Mouse (Mus musculus): ENCODE results near the gene Ispd. TPM values are rescaled to one million over a fixed set of nuclear protein-coding genes. Genes with fewer than 3 reads are reported as not detected.
A peak's percentile ranks its signal among the peaks of the same experiment; 100 is the strongest.

The Ispd gene
- polyA plus RNA-seq, 1 experiment: 1.8 TPM

DNA sequence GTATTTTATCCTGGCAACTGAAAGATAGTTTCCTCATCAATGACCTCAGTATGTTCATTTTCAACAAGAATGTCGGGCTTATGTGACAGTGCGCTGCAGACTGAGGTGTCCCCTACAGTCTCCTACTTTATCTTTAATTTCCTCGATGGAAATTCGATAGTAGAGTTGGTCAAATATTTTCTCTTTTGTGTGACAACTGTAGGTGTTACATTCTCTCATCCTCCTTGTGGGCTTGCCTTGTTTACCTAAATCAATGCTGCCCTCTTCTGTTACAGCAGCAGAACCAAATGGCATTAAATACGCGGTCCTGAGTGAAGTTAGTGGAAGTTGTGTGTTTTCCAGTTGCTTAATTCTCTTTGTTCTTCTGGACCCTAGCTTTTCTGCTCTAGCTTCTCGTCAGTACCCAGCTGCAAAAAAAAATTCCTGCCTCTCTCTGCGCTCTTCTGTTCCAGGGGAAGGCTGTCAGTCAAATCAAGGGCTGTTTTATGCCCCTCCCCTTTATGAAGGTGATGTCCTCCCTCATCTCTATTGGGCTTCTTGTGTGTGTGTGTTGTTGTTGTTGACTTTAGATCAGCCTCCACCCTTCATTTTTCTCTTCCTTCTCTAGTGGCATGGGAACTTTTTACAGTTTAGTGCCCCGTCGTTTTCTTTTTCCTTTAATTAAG is 289.8 kb downstream of the Ispd start:
- TF ChIP-seq POLR2A (IDR thresholded peaks at IDR 0.05; ENCODE audit: borderline replicate concordance, extremely low read depth, low read depth, low read length): no peak
- TF ChIP-seq CTCF (IDR thresholded peaks at IDR 0.05; ENCODE audit: insufficient read depth, low read length): no peak
- Histone ChIP-seq H3K4me1 (ENCODE audit: control insufficient read depth, insufficient read depth, low read length) (no peaks in the 10 kb centered on the region), H3K4me3 (replicated peaks; ENCODE audit: extremely low read depth, low read depth, low read length) (no peak overlapping the region)
- no peak for DNase-seq
- 28% methylated on average over 10 of the region's 10 CpGs for WGBS

DNA sequence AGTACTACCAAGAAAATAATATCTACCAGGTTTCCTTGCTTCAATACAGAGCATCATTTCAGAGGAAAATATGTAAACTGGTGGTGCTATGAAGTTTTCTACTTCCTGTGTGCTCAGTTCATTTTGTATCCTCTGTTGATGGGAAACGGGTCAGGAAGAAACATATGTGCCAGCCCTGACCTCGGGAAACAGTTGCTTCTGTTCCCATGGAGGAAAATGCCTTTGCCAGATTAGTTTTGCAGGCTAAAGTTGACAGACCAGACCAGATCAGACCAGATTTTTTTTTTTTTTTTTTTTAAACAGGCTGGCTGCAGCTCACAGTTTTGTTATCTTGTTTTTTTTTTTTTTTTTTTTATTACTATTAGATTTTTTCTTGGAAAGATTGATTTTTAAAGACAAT is 293.2 kb downstream of the Ispd start:
- TF ChIP-seq CTCF (IDR thresholded peaks at IDR 0.05; ENCODE audit: insufficient read depth, low read length): no peak
- no peak for TF ChIP-seq POLR2A (IDR thresholded peaks at IDR 0.05; ENCODE audit: borderline replicate concordance, extremely low read depth, low read depth, low read length)
- 26% methylated on average over 2 of the region's 2 CpGs for WGBS
- H3K4me3 ChIP-seq (replicated peaks; ENCODE audit: extremely low read depth, low read depth, low read length): no peak overlapping the region
- no peaks in the 10 kb centered on the region for H3K4me1 ChIP-seq (ENCODE audit: control insufficient read depth, insufficient read depth, low read length)
- DNase-seq: no peak

GRCm38 (mm10) chr12:36678220-36678619 is 297.0 kb downstream of the Ispd start:
- no peaks in the 10 kb centered on the region for H3K4me1 ChIP-seq (ENCODE audit: control insufficient read depth, insufficient read depth, low read length)
- no peak for DNase-seq
- TF ChIP-seq POLR2A (IDR thresholded peaks at IDR 0.05; ENCODE audit: borderline replicate concordance, extremely low read depth, low read depth, low read length): no peak
- TF ChIP-seq CTCF (IDR thresholded peaks at IDR 0.05; ENCODE audit: insufficient read depth, low read length): no peak
- 91% methylated on average over 4 of the region's 4 CpGs for WGBS
- no peak overlapping the region for H3K4me3 ChIP-seq (replicated peaks; ENCODE audit: extremely low read depth, low read depth, low read length)

GRCm38 (mm10) chr12:36680883-36681505 is 299.7 kb downstream of the Ispd start:
- H3K4me1 ChIP-seq (ENCODE audit: control insufficient read depth, insufficient read depth, low read length): no peaks in the 10 kb centered on the region
- WGBS: 88% methylated on average over 2 of the region's 2 CpGs
- no peak for DNase-seq
- no peak overlapping the region for H3K4me3 ChIP-seq (replicated peaks; ENCODE audit: extremely low read depth, low read depth, low read length)
- TF ChIP-seq POLR2A (IDR thresholded peaks at IDR 0.05; ENCODE audit: borderline replicate concordance, extremely low read depth, low read depth, low read length): no peak
- TF ChIP-seq CTCF (IDR thresholded peaks at IDR 0.05; ENCODE audit: insufficient read depth, low read length): no peak

- no peak overlapping the region for H3K4me3 ChIP-seq (replicated peaks; ENCODE audit: extremely low read depth, low read depth, low read length)
- DNase-seq: no peak
- H3K4me1 ChIP-seq (ENCODE audit: control insufficient read depth, insufficient read depth, low read length): no peaks in the 10 kb centered on the region
- TF ChIP-seq POLR2A (IDR thresholded peaks at IDR 0.05; ENCODE audit: borderline replicate concordance, extremely low read depth, low read depth, low read length) (no peak), CTCF (IDR thresholded peaks at IDR 0.05; ENCODE audit: insufficient read depth, low read length) (no peak)
- 76% methylated on average over 6 of the region's 6 CpGs for WGBS
These were observed 300.5 kb downstream of the Ispd start for GRCm38 (mm10) chr12:36681779-36682178.

GRCm38 (mm10) chr12:36694072-36694471 is 312.8 kb downstream of the Ispd start:
- 72% methylated on average over 2 of the region's 2 CpGs for WGBS
- H3K4me1 ChIP-seq (ENCODE audit: control insufficient read depth, insufficient read depth, low read length): no peaks in the 10 kb centered on the region
- no peak for TF ChIP-seq POLR2A (IDR thresholded peaks at IDR 0.05; ENCODE audit: borderline replicate concordance, extremely low read depth, low read depth, low read length)
- no peak for TF ChIP-seq CTCF (IDR thresholded peaks at IDR 0.05; ENCODE audit: insufficient read depth, low read length)
- DNase-seq: no peak
- no peak overlapping the region for H3K4me3 ChIP-seq (replicated peaks; ENCODE audit: extremely low read depth, low read depth, low read length)

DNA sequence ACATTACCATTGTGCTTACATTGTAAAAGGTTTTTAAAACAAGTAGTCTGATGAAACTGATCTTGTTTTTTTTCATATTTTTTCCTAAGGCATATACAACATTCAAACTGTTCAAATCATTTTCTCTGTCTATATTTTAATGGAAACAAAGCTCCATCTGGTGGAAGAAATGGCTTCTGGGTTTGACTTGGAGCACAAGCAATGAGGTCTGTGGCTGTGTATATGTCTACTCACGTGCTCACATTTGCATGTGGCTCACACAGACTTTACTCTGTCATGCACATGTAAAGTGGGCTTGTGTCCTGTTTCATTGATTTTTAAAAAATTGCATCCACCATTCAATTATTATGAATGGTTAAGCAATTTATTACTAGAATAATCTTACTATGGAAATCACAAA is 323.1 kb downstream of the Ispd start:
- no peak for DNase-seq
- TF ChIP-seq CTCF (IDR thresholded peaks at IDR 0.05; ENCODE audit: insufficient read depth, low read length) (no peak), POLR2A (IDR thresholded peaks at IDR 0.05; ENCODE audit: borderline replicate concordance, extremely low read depth, low read depth, low read length) (no peak)
- no peaks in the 10 kb centered on the region for H3K4me1 ChIP-seq (ENCODE audit: control insufficient read depth, insufficient read depth, low read length)
- 42% methylated on average over 1 of the region's 1 CpGs for WGBS
- no peak overlapping the region for H3K4me3 ChIP-seq (replicated peaks; ENCODE audit: extremely low read depth, low read depth, low read length)

- 59% methylated on average over 1 of the region's 1 CpGs for WGBS
- Histone ChIP-seq H3K4me1 (ENCODE audit: control insufficient read depth, insufficient read depth, low read length) (no peaks in the 10 kb centered on the region), H3K4me3 (replicated peaks; ENCODE audit: extremely low read depth, low read depth, low read length) (no peak overlapping the region)
- TF ChIP-seq POLR2A (IDR thresholded peaks at IDR 0.05; ENCODE audit: borderline replicate concordance, extremely low read depth, low read depth, low read length): no peak
- TF ChIP-seq CTCF (IDR thresholded peaks at IDR 0.05; ENCODE audit: insufficient read depth, low read length): no peak
- no peak for DNase-seq
These were observed 327.6 kb downstream of the Ispd start for GRCm38 (mm10) chr12:36708810-36709209.

GRCm38 (mm10) chr12:36713866-36714662 is 332.8 kb downstream of the Ispd start:
- peak; percentile 51 for TF ChIP-seq CTCF (IDR thresholded peaks at IDR 0.05; ENCODE audit: insufficient read depth, low read length)
- TF ChIP-seq POLR2A (IDR thresholded peaks at IDR 0.05; ENCODE audit: borderline replicate concordance, extremely low read depth, low read depth, low read length): no peak
- Histone ChIP-seq H3K4me3 (replicated peaks; ENCODE audit: extremely low read depth, low read depth, low read length) (peak overlapping the region; percentile 28), H3K4me1 (ENCODE audit: control insufficient read depth, insufficient read depth, low read length) (no peaks in the 10 kb centered on the region)
- DNase-seq: no peak
- WGBS: 12% methylated on average over 17 of the region's 17 CpGs
